Mouse (Mus musculus) mouse trophoblast stem cell (cell line): Measurements from ENCODE around the gene Crip3.

ENCODE experiments used
- in situ Hi-C, 2 experiments: fragments of 300-500 bp; cut with MseI, MboI; formaldehyde crosslinking; loops; 2 replicates in 1 of 2; 3 replicates in 1 of 2; pipeline ENCODE4 v1.15.1; 2025

Gene Crip3

GRCm38 (mm10) chr17:46428761-46429414 is at the start of gene Crip3:
Gene Crip3, plus strand, starts transcription at chr17:46428926.
- in situ Hi-C loops = no loop called here

- in situ Hi-C loops = no loop called here
Measured at GRCm38 (mm10) chr17:46383294-46384060, 45.2 kb upstream of the Crip3 start, which contains the start of gene Zfp318. Gene Zfp318, plus strand, starts transcription at chr17:46383731.

- in situ Hi-C loops = no loop called here
Measured at GRCm38 (mm10) chr17:46384061-46384801, 44.5 kb upstream of the Crip3 start.

- in situ Hi-C loops = no loop called here
Measured at GRCm38 (mm10) chr17:46388200-46388599, 40.5 kb upstream of the Crip3 start.

GRCm38 (mm10) chr17:46393012-46393411 is 35.7 kb upstream of the Crip3 start:
- in situ Hi-C loops = no loop called here

DNA sequence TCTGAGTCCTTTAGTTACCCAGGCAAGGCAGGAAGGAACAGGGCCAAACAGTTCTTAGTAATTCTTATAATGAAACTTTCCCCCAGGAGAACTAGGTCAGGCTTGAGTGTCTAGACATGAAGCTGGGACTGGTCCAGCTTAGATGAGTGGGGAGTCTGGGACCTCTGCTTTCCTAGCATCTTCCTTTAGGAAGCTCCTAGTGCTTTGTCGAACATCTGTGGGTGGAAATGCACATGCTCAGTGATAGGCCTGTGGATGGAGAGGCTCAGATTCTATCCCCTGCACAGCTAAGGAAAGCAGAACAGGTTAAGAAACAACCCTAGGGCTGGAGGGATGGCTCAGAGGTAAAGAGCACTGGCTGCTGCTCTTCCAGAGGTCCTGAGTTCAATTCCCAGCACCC is 34.1 kb upstream of the Crip3 start:
- in situ Hi-C loops = no loop called here

- in situ Hi-C loops = no loop called here
Measured at GRCm38 (mm10) chr17:46408478-46408877, 20.2 kb upstream of the Crip3 start.

GRCm38 (mm10) chr17:46418628-46419027 is 10.1 kb upstream of the Crip3 start:
- in situ Hi-C loops = no loop called here

GRCm38 (mm10) chr17:46419717-46420116 is 9.0 kb upstream of the Crip3 start:
- in situ Hi-C loops = no loop called here

DNA sequence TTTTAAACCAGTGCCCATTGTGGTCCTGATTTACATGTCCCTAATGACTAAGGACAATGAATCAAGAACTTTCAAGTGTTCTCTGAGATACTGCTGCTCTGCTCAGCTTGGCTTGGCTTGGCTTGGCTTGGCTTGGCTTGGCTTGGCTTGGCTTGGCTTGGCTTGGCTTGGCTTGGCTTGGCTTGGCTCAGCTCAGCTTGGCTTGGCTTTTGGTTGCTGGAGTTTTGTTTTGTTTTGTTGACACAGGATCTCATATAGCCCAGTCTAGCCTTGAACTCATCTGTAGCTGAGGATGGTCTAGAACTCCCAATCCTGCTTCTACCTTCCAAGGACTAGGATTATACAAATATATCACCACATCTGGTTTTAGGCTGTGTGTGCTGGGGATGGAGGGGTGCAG is 2.2 kb upstream of the Crip3 start:
- in situ Hi-C loops = no loop called here

GRCm38 (mm10) chr17:46433627-46434026 is 4.9 kb downstream of the Crip3 start:
- in situ Hi-C loops = no loop called here

GRCm38 (mm10) chr17:46436672-46437366 is 8.1 kb downstream of the Crip3 start:
- in situ Hi-C loops = no loop called here

DNA sequence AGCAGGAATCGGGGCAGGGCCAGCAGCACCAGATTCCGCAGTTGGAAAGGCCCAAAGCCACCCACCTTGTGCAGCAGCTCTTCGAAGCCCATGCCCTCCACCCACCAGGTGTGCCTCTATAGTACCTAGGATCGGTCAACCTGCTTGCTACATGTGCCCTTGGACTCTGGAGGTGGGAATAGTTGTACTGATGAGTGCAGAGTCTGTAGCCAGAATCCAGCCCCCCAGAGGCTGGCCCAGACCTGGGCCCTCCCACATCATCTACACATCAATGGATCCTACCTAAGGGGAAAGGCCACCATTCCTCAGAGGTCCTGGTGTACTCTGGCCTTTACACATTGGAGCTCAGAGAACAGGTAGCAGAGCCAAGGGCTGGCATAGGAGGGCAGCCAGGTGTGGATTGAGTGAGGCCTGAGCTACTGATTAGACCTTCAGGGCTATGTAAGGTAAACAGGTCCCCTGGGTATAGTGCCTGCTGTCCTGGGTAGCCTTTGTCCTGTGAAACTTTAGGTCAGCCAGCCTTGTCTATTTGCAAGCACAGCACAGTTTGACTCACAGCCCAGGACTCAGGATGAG is 9.7 kb downstream of the Crip3 start, which contains the start of gene Slc22a7:
TSS of gene Slc22a7 (minus strand) at position 160 of the 576 bp plus-strand sequence.
- in situ Hi-C loops = no loop called here

DNA sequence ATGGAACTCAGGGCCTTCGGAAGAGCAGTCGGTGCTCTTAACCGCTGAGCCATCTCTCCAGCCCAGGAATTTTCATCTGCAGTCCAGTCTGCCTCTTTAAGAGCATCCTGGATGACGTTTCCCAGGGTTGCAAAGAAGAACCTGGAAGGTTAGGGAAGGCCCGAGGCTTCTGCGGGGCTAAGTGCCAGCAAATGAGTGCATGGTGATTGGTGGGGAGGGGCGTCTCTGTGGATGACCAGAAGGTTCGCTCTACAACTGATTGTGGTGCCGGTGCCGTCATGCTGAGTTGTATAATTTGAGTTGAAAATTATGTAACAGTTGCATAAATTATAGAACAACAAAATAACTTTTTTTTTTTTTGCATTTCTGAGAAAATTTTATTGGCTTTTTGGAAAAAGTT is 10.4 kb downstream of the Crip3 start:
- in situ Hi-C loops = no loop called here

DNA sequence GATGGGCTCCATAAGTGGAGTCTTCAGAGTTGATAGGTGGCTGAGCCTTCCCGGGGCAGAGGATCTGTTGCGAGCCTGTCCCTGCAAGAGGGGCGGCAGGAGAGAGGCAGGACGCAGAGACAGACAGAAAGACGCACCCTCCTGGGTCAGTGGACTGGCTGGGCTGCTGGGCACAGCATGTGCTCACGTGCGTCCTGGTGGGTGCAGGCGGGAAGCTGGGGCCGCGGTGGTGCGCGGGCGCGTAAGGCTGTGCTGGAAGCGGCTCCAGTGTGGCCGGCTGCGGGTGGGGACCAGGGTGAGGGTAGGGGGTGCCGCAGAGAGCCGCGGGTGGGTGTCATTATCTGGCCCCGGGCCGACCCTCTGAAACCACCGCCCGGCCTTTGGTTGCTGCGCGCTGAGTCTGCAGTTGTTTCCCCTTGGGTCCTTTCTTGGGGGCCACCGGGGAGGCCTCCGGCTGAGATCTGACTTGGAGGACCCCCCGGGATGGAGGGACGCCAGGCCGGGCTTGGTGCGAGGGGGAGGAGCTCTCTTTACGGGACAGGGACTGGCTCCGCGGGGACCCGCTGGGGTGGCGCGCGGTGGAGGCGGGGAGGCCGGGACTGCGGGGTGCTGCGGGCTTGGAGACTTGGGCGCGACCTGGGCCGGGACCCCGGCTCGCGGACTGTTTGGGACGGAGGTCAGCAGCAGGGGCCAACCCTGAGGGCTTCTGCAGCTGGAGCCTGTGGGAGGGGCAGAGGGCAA is 16.3 kb downstream of the Crip3 start:
- in situ Hi-C loops = no loop called here

DNA sequence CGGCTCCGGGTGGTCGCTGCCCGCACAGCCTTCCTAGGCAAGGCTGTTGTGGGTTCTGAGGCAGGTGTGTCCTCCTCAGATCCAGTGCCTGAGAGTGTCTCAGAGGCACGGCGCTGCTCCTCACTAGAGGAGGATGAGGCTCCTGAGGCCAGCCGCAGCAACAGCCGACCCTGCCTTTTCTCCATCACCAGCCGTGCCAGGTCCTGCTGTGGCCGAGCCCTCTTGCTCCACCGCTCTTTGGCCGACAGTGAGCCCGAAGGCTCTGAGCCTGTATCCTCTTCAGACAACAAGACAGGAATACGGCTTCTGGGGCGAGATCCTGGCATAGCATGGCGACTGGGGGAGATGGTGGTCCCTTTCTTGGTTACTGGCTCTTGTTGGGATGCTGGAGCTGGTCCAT is 17.5 kb downstream of the Crip3 start:
- in situ Hi-C loops = no loop called here

DNA sequence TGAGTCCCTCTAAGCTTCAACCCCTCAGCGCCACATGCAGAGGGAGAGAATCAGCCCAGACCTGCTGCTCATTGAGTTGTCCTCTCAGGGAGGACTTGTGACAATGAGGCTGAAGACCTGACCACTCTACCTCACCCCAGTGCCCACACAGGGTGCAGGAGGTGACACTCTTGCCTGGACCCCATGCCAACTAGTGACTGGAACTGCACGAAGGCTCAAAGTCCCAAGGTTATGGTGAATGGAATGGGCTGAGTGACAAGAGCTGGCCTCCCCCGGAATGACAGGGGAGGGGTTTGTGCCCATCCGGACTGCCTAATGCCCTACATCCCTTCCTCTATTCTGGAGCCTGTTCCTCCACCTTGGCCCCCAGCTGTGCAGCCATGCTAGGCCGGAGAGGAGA is 24.0 kb downstream of the Crip3 start:
- in situ Hi-C loops = no loop called here

DNA sequence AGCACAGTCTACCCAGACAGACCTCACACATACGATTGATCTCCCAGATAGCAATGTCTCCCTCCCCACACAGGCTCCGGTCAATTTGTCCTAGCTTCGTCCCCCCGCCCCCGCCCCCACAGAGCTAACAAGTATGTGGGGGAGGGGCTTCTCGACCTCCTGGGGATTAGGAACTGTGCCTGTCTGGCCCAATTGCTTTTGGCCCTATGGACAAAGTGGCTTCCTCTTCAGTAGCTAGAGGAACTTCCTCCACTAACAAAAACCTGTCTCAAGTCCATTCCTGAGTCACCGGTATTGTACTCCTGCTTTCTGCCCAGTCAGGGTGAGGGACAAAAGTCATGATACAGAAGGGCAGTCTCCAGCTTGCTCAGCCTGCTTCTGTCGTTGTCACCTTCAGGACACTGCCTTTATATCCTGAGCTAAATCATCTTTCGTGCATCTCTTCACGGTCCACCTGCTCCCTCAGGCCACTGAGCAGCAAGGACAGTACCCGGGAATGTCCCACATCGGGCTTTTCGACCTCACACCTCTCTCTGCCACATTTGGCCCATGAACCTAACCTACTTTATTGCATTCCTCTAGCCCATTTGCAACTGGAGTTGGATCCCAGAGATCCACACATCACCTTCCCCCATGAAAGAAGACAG is 24.7 kb downstream of the Crip3 start:
- in situ Hi-C loops = no loop called here

GRCm38 (mm10) chr17:46453970-46454411 is 25.3 kb downstream of the Crip3 start:
- in situ Hi-C loops = no loop called here

- in situ Hi-C loops = no loop called here
Measured at GRCm38 (mm10) chr17:46454539-46454938, 25.8 kb downstream of the Crip3 start.
